Mouse (Mus musculus) C2C12 (cell line): ENCODE measurements around the gene Foxi3. TPM values are rescaled to one million over a fixed set of nuclear protein-coding genes. Genes with fewer than 3 reads are reported as not detected.

Source experiments
- H3K27me3 ChIP-seq: one replicate; pipeline ENCODE4 v1.6.1; 2011; ENCODE audit not compliant: control insufficient read depth, insufficient read depth, insufficient read length
- H3K36me3 ChIP-seq: one replicate; pipeline ENCODE4 v1.6.1; 2011; ENCODE audit not compliant: control insufficient read depth, insufficient read depth
- H3K4me3 ChIP-seq: one replicate; pipeline ENCODE4 v1.5.1; 2011; ENCODE audit warnings: mild to moderate bottlenecking, control low read depth; ENCODE audit not compliant: poor library complexity, insufficient read depth, severe bottlenecking
- H3K79me2 ChIP-seq: one replicate; pipeline ENCODE4 v1.6.1; 2011; ENCODE audit not compliant: control insufficient read depth, insufficient read depth
- H3K79me3 ChIP-seq: one replicate; pipeline ENCODE4 v1.6.1; 2011; ENCODE audit warnings: low read depth, control low read depth
- H3ac ChIP-seq: one replicate; pipeline ENCODE3; 2011; ENCODE audit warnings: low read depth; ENCODE audit not compliant: control insufficient read depth, insufficient read length
- FOSL1 ChIP-seq: IDR thresholded peaks from one replicate; pipeline ENCODE4 v1.8.0; 2011; ENCODE audit warnings: mild to moderate bottlenecking, low read length; ENCODE audit not compliant: poor library complexity, insufficient read depth, severe bottlenecking
- MAX ChIP-seq: IDR thresholded peaks from one replicate; pipeline ENCODE4 v1.6.1; 2011; ENCODE audit warnings: mild to moderate bottlenecking, control low read depth
- MYOD1 ChIP-seq: IDR thresholded peaks from one replicate; pipeline ENCODE4 v1.6.1; 2011; ENCODE audit warnings: low read depth; ENCODE audit not compliant: control insufficient read depth, insufficient read length
- MYOG ChIP-seq: IDR thresholded peaks from one replicate; pipeline ENCODE4 v1.6.1; 2011; ENCODE audit not compliant: control insufficient read depth, insufficient read length; ENCODE audit errors: extremely low read depth
- USF1 ChIP-seq: IDR thresholded peaks from one replicate; pipeline ENCODE4 v1.6.1; 2011; ENCODE audit warnings: low read depth, mild to moderate bottlenecking, control low read depth, moderate library complexity
- polyA plus RNA-seq: library from polyadenylated mRNA; unstranded; fragments of >200 nt; fragmentation: generic; extraction: Trizol; gene quantifications from one replicate; pipeline ENCODE4 v1.2.1, GENCODE M21; 2012; ENCODE audit warnings: missing spikeins

Gene Foxi3
- polyA plus RNA-seq, 1 experiment = not detected

DNA sequence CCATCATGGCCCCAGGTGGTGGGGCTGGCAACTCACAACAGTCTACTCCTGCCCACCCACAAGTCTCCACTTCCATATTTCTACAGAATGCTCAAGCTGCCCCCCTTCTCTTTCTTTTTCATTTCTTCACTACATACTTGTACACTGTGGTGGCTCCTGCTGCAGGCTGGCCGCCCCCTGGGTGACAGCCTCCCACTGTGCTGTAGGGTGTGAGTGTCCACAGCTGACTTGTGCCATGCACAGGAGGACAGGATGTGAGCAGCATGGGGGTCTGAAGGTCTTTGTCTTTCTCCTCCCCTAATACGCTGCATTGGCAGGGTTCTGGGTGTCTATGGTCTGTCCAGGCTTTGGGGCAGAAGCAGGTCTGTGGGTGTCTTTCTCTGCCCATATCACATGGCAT is 46.3 kb downstream of the Foxi3 start:
- H3K27me3 ChIP-seq = no peaks in the 10 kb centered on the region
- no peaks in the 10 kb centered on the region for H3K79me2 ChIP-seq
- TF ChIP-seq USF1 = no peak
- no peak for TF ChIP-seq MYOD1
- no peak for TF ChIP-seq MYOG
- no peak for TF ChIP-seq MAX
- H3K79me3 ChIP-seq = no peaks in the 10 kb centered on the region
- H3K36me3 ChIP-seq = no peaks in the 10 kb centered on the region
- H3ac ChIP-seq = no peak overlapping the region
- no peak overlapping the region for H3K4me3 ChIP-seq

DNA sequence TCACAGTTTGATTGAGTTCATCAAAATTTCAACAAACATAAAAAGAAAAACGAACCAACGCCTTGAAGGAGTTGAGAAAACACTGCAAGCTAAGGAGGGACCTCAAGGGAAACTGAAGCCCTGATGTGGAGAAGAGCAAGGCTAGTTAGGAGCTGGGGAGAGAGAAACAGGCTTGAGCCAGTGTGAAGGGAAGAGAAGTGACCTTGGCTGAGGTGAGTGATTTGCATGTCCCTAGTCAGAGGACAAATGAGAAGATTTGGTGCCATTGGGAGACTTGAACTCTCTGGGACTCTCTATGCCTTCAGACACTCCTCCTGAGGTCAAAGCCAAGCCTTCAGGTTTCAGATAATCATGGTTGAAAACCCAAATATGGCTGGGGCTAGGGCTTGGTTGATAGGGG is 47.8 kb downstream of the Foxi3 start:
- no peak for TF ChIP-seq MYOD1
- TF ChIP-seq FOSL1 = no peak
- H3ac ChIP-seq = no peak overlapping the region
- no peaks in the 10 kb centered on the region for H3K36me3 ChIP-seq
- H3K4me3 ChIP-seq = no peak overlapping the region
- no peaks in the 10 kb centered on the region for H3K79me3 ChIP-seq
- H3K79me2 ChIP-seq = no peaks in the 10 kb centered on the region
- H3K27me3 ChIP-seq = no peaks in the 10 kb centered on the region

Other genes with a start within 250 kb of the Foxi3 start
- gene Rpia, start 164.3 kb upstream of the Foxi3 start, polyA plus RNA-seq = 10.0 TPM
- 4.2 TPM for gene Eif2ak3, start 112.0 kb upstream of the Foxi3 start, polyA plus RNA-seq
- gene Tex37, start 37.6 kb upstream of the Foxi3 start, polyA plus RNA-seq = not detected
- not detected for gene Thnsl2, start 187.9 kb downstream of the Foxi3 start, polyA plus RNA-seq
- gene Fabp1, start 243.3 kb downstream of the Foxi3 start, polyA plus RNA-seq = not detected